Mouse (Mus musculus): ENCODE measurements around the gene Vbp1. TPM values are rescaled to one million over a fixed set of nuclear protein-coding genes. Genes with fewer than 3 reads are reported as not detected.

Vbp1 gene
- polyA plus RNA-seq (2014; fragmentation: Illumina TruSeq; extraction: RNeasy Lipid Tissue Mini Kit (QIAGEN cat#74804); ENCODE audit: low read depth, low replicate concordance): 35.7 TPM

DNA sequence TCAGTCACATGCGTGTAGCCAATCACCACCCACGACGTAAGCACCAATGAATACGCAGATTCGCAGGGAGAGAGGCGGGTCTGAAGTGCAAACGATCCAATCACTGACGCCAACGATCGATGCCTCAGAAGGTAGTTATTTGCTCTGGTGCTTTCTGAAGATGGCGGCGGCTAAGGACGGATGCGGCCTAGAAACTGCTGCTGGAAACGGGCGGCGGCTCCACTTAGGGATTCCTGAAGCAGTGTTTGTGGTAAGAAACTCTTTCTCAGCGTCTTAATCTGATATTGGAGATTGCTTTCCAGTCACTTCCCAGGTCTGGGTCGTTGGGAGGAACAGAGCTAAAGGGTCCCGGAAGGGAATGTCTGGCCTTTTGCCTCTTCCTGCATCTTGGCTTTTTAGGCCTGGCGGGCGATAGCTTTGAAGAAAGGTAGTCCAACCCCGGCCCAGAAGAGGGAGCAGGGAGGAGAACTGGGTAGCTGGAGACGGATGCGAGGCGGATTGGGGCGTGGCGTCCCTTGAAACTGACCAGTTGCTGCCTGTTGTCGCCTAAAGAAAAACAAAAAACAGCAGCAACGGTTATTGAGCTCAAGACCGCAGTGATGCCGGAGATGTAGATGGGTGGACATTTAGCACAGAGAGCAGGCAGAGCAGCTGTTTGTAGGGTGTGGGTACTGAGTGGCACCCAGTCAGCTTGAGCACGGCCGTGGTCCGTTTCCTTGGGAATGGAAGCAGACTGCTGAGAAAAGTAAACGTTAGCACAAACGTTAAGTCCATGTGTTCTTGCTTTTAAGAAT is at the start of gene Vbp1:
Gene Vbp1 (plus strand): TSS at position 121 of the 794 bp plus-strand sequence.

DNA sequence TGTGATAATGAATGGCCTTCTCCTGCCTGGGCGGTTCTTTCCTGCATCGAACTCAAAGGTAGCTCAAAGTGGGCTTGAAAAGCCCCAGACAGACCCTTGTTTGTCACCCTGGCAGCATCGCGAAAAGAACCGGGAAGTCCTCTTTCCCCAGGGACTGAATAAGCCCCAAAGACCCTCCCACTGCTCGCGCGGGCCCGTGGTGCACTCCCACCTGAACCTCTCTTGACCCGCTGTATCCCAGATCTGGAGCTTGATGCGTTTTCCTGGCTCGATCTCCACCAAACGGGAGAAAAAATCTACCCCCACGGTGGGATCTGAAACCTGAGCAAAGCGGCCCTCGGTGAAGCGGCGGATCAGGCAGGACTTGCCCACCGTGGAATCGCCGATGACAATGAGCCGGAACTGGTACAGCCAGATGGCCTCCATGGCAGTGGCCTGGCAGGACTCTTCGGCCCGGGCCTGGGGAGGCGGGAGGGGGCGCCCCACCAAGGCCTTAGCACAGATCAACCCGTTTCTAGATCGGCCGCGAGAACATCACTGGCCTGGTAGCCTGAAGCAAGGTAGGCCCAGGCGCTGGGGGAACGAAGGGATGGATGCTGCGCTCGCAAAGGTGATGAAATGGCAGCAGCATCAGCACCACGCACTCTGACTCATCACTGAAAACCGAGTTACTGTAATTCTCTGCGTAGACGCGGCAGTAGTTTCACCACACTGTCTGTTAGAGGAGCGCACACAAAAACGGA is 63.7 kb downstream of the Vbp1 start, which contains the start of gene Rab39b:
Gene Rab39b (minus strand): TSS at position 650 of the 743 bp plus-strand sequence.

Other genes with a start within 250 kb of the Vbp1 start
- 15.1 TPM for gene Fundc2, start 131.9 kb upstream of the Vbp1 start, polyA plus RNA-seq (2014; fragmentation: Illumina TruSeq; extraction: RNeasy Lipid Tissue Mini Kit (QIAGEN cat#74804); ENCODE audit: low read depth, low replicate concordance)
- gene F8, start 131.7 kb upstream of the Vbp1 start, polyA plus RNA-seq (2014; fragmentation: Illumina TruSeq; extraction: RNeasy Lipid Tissue Mini Kit (QIAGEN cat#74804); ENCODE audit: low read depth, low replicate concordance): 2.5 TPM
- gene Cmc4, start 97.7 kb upstream of the Vbp1 start, polyA plus RNA-seq (2014; fragmentation: Illumina TruSeq; extraction: RNeasy Lipid Tissue Mini Kit (QIAGEN cat#74804); ENCODE audit: low read depth, low replicate concordance): 7.9 TPM
- 5.3 TPM for gene Mtcp1, start 97.7 kb upstream of the Vbp1 start, polyA plus RNA-seq (2014; fragmentation: Illumina TruSeq; extraction: RNeasy Lipid Tissue Mini Kit (QIAGEN cat#74804); ENCODE audit: low read depth, low replicate concordance)
- gene Brcc3, start 97.7 kb upstream of the Vbp1 start, polyA plus RNA-seq (2014; fragmentation: Illumina TruSeq; extraction: RNeasy Lipid Tissue Mini Kit (QIAGEN cat#74804); ENCODE audit: low read depth, low replicate concordance): 8.2 TPM
- 0.59 TPM for gene Rab39b, start 63.9 kb downstream of the Vbp1 start, polyA plus RNA-seq (2014; fragmentation: Illumina TruSeq; extraction: RNeasy Lipid Tissue Mini Kit (QIAGEN cat#74804); ENCODE audit: low read depth, low replicate concordance)